Mouse (Mus musculus): ENCODE measurements at regions not wholly inside any gene's neighbourhood (a gene's known extent, or its start where the extent isn't known, plus 50 kb on each side); places are given as distances from the start of the nearest gene placed in this dataset.

DNA sequence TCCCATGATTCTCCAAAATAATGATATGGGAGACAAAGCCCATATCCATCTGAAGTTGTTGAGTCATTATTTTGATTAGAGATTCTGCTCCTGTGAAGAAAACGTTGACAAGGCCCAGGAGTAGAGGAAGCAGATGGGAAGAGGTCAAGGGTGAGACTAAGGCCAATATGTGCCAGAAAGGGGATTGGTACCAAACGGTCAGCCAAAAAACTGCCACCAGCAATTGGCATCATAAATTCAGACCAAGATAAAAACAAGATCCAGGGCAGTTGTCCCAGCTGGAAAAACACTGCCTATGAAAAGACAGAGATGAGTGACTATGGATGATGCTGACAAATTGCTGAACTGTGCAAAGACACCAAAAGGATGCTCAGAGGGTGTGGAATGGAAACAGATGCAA lies 411.0 kb upstream of the Tusc1 start:
- TF ChIP-seq ZC3H11A (IDR thresholded peaks at IDR 0.05; ENCODE audit: low read depth, low read length), result no peak
- TF ChIP-seq RCOR1 (IDR thresholded peaks at IDR 0.05; ENCODE audit: low read depth, low read length), result no peak
- TF ChIP-seq NRF1 (IDR thresholded peaks at IDR 0.05; ENCODE audit: insufficient read depth, low read depth, low read length, poor library complexity, severe bottlenecking), result no peak
- no peak for TF ChIP-seq MXI1 (IDR thresholded peaks at IDR 0.05; ENCODE audit: low read depth, low read length)
- no peak for TF ChIP-seq ETS1 (IDR thresholded peaks at IDR 0.05; ENCODE audit: low read depth, low read length)
- no peak for TF ChIP-seq GATA1 (IDR thresholded peaks at IDR 0.05; ENCODE audit: low read depth, low read length)
- TF ChIP-seq JUND (IDR thresholded peaks at IDR 0.05; ENCODE audit: low read depth, low read length), result no peak
- TF ChIP-seq BHLHE40 (IDR thresholded peaks at IDR 0.05; ENCODE audit: borderline replicate concordance, low read depth, low read length), result no peak
- TF ChIP-seq ZKSCAN1 (IDR thresholded peaks at IDR 0.05; ENCODE audit: low read depth, low read length), result no peak
- no peak overlapping the region for H3K27ac ChIP-seq (ENCODE audit: control insufficient read depth, low read depth, low read length)
- no peak overlapping the region for H3K4me3 ChIP-seq (ENCODE audit: control insufficient read depth in 1 of 2, insufficient read depth in 1 of 2, low read depth in 2 of 2, low read length in 2 of 2)
- H3K27me3 ChIP-seq (ENCODE audit: control insufficient read depth in 1 of 2, insufficient read depth in 2 of 2, low read length in 2 of 2), result no peaks in the 10 kb centered on the region
- no peaks in the 10 kb centered on the region for H3K79me2 ChIP-seq (ENCODE audit: control insufficient read depth, insufficient read depth, low read length, poor library complexity)
- DNase-seq (ENCODE audit: low read depth, low spot score), result no peak
- no peaks in the 10 kb centered on the region for H3K4me1 ChIP-seq (ENCODE audit: control insufficient read depth in 1 of 2, insufficient read depth in 2 of 2, low read length in 2 of 2)
- no peaks in the 10 kb centered on the region for H3K36me3 ChIP-seq (ENCODE audit: control insufficient read depth in 1 of 2, insufficient read depth in 2 of 2, low read length in 2 of 2)
- no peaks in the 10 kb centered on the region for H3K9me3 ChIP-seq (replicated peaks; ENCODE audit: insufficient read depth, low read length)
- no peak overlapping the region for H3K9ac ChIP-seq (ENCODE audit: control insufficient read depth, low read depth, low read length, poor library complexity, severe bottlenecking)

DNA sequence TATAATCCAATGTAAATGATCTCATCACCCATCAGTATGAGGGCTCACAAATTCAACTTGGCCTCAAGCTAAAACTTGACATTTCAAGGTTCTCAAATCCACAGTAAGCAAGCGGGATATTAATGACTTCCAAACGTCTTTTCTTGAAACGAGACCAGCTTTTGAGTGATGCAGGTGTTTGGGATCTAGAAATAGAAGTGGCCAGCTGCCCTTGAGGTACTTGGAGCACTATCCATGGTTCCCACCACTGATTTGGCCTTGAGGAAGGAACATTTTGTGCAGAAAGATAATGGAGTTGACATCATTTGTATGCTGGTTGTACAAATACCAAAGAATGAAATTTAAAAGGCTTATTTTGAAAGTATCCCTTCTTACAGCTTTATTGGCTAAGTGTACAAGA lies 378.4 kb upstream of the Tusc1 start:
- Histone ChIP-seq H3K27ac (ENCODE audit: control insufficient read depth, low read depth, low read length) (no peak overlapping the region), H3K9ac (ENCODE audit: control insufficient read depth, low read depth, low read length, poor library complexity, severe bottlenecking) (no peak overlapping the region), H3K4me3 (ENCODE audit: control insufficient read depth in 1 of 2, insufficient read depth in 1 of 2, low read depth in 2 of 2, low read length in 2 of 2) (no peak overlapping the region), H3K9me3 (replicated peaks; ENCODE audit: insufficient read depth, low read length) (no peaks in the 10 kb centered on the region), H3K4me1 (ENCODE audit: control insufficient read depth in 1 of 2, insufficient read depth in 2 of 2, low read length in 2 of 2) (no peaks in the 10 kb centered on the region), H3K27me3 (ENCODE audit: control insufficient read depth in 1 of 2, insufficient read depth in 2 of 2, low read length in 2 of 2) (no peaks in the 10 kb centered on the region), H3K36me3 (ENCODE audit: control insufficient read depth in 1 of 2, insufficient read depth in 2 of 2, low read length in 2 of 2) (no peaks in the 10 kb centered on the region), H3K79me2 (ENCODE audit: control insufficient read depth, insufficient read depth, low read length, poor library complexity) (no peaks in the 10 kb centered on the region)
- no peak for TF ChIP-seq CHD2 (IDR thresholded peaks at IDR 0.05; ENCODE audit: low read length)
- no peak for TF ChIP-seq ZNF384 (IDR thresholded peaks at IDR 0.05; ENCODE audit: low read depth, low read length)
- TF ChIP-seq ZKSCAN1 (IDR thresholded peaks at IDR 0.05; ENCODE audit: low read depth, low read length), result no peak
- TF ChIP-seq MYB (IDR thresholded peaks at IDR 0.05; ENCODE audit: low read depth, low read length), result no peak
- TF ChIP-seq HCFC1 (IDR thresholded peaks at IDR 0.05; ENCODE audit: low read depth, low read length), result no peak
- no peak for TF ChIP-seq TBP (IDR thresholded peaks at IDR 0.05; ENCODE audit: low read depth, low read length)
- no peak for TF ChIP-seq ELF1 (IDR thresholded peaks at IDR 0.05; ENCODE audit: low read depth, low read length)
- no peak for TF ChIP-seq POLR2AphosphoS2 (IDR thresholded peaks at IDR 0.05; ENCODE audit: low read length)
- TF ChIP-seq TAL1 (IDR thresholded peaks at IDR 0.05; ENCODE audit: low read length), result no peak
- no peak for TF ChIP-seq MXI1 (IDR thresholded peaks at IDR 0.05; ENCODE audit: low read depth, low read length)
- TF ChIP-seq MEF2A (IDR thresholded peaks at IDR 0.05; ENCODE audit: extremely low read depth, insufficient replicate concordance, low read depth, low read length, poor library complexity, severe bottlenecking), result no peak
- no peak for TF ChIP-seq MYC (IDR thresholded peaks at IDR 0.05; ENCODE audit: low read depth, low read length)
- no peak for TF ChIP-seq BHLHE40 (IDR thresholded peaks at IDR 0.05; ENCODE audit: borderline replicate concordance, low read depth, low read length)
- no peak for TF ChIP-seq E2F4 (IDR thresholded peaks at IDR 0.05; ENCODE audit: borderline replicate concordance, low read depth, low read length)
- TF ChIP-seq KAT2A (conservative IDR thresholded peaks at IDR 0.05; ENCODE audit: low read depth, low read length), result no peak
- no peak for TF ChIP-seq SIN3A (IDR thresholded peaks at IDR 0.05; ENCODE audit: low read length)
- no peak for TF ChIP-seq NRF1 (IDR thresholded peaks at IDR 0.05; ENCODE audit: insufficient read depth, low read depth, low read length, poor library complexity, severe bottlenecking)
- TF ChIP-seq CHD1 (IDR thresholded peaks at IDR 0.05; ENCODE audit: low read depth, low read length), result no peak
- no peak for DNase-seq (ENCODE audit: low read depth, low spot score)
